Comparison of ENCODE assay signal across 11 mouse cellular contexts in genomic region chr5:134865158-134865557, GRCm38 (mm10). TPM values are rescaled to one million over a fixed set of nuclear protein-coding genes. Genes with fewer than 3 reads are reported as not detected.
DNase-seq lines count a peak whose midpoint lies in the region; ATAC-seq and TF ChIP-seq lines count a peak whose summit lies in the region.
"Had no signal": no experiment of that assay in that cellular context is flagged by ENCODE, and none has a peak within 500 bp of the region (broad histone marks: within the 10 kb centered on the region; RNA-seq: fewer than 3 reads in every experiment).

No protein-coding gene starts in this region.

- H3K9me3 ChIP-seq in kidney, embryonic 14.5 days (ENCODE audit: control insufficient read depth, low read length) = no peaks in the 10 kb centered on the region
- H3K9me3 ChIP-seq: stomach, embryonic 15.5 days had no signal

- H3K36me3 ChIP-seq in kidney, adult 2 months (ENCODE audit: control insufficient read depth, insufficient read depth, low read length) = no peaks in the 10 kb centered on the region
- H3K36me3 ChIP-seq in kidney, embryonic 14.5 days (ENCODE audit: control insufficient read depth, insufficient read depth, low read length) = no peaks in the 10 kb centered on the region
- H3K36me3 ChIP-seq: stomach, embryonic 15.5 days had no signal

- no peaks in the 10 kb centered on the region for H3K4me1 ChIP-seq in kidney, adult 2 months (ENCODE audit: control insufficient read depth, insufficient read depth, low read length)
- peaks cover 12% of the 10 kb centered on the region for H3K4me1 ChIP-seq in kidney, embryonic 14.5 days (ENCODE audit: control insufficient read depth, insufficient read depth, low read length)
- peaks cover 6% of the 10 kb centered on the region; the same call in 1 of the 2 replicates for H3K4me1 ChIP-seq in cerebellum, adult 2 months (ENCODE audit: control insufficient read depth, insufficient read depth, low read length)

- no peak overlapping the region for H3K4me2 ChIP-seq in kidney, embryonic 14.5 days (replicated peaks; ENCODE audit: low read depth, low read length)
- H3K4me2 ChIP-seq: stomach, embryonic 15.5 days had no signal

- TF ChIP-seq CTCF in kidney, adult 2 months (conservative IDR thresholded peaks at IDR 0.05; ENCODE audit: insufficient read depth, insufficient read length, low read depth, low read length) = no peak
- TF ChIP-seq CTCF in cerebellum, adult 2 months (IDR thresholded peaks at IDR 0.05; ENCODE audit: borderline replicate concordance, insufficient read depth, low read depth, low read length) = peak; percentile 27; the same call in 1 of the 2 replicates

- H3K27me3 ChIP-seq in kidney, adult 2 months (replicated peaks; ENCODE audit: control insufficient read depth, insufficient read depth, low read length) = no peaks in the 10 kb centered on the region
- no peaks in the 10 kb centered on the region for H3K27me3 ChIP-seq in kidney, embryonic 14.5 days (ENCODE audit: control insufficient read depth, insufficient read depth, low read length)
- H3K27me3 ChIP-seq in cerebellum, adult 2 months (ENCODE audit: control insufficient read depth, insufficient read depth, low read length) = no peaks in the 10 kb centered on the region
- H3K27me3 ChIP-seq: stomach, embryonic 15.5 days had no signal

- no peak overlapping the region for H3K9ac ChIP-seq in kidney, embryonic 14.5 days (ENCODE audit: low read depth, low read length)
- H3K9ac ChIP-seq: stomach, embryonic 15.5 days had no signal

- no peak for TF ChIP-seq POLR2A in kidney, adult 2 months (IDR thresholded peaks at IDR 0.05; ENCODE audit: low read depth, low read length)
- no peak for TF ChIP-seq POLR2A in cerebellum, adult 2 months (IDR thresholded peaks at IDR 0.05; ENCODE audit: borderline replicate concordance, insufficient read depth, low read length)

- no peak for ATAC-seq in kidney, embryonic 14.5 days (ENCODE audit: low FRiP score, low TSS enrichment)
- ATAC-seq in inflammation-experienced regulatory T-cells, adult 6 months = no peak

- 62% methylated on average over 8 of the region's 8 CpGs for WGBS in kidney, adult 2 months
- 77% methylated on average over 8 of the region's 8 CpGs for WGBS in kidney, embryonic 14.5 days
- WGBS in cerebellum, adult 2 months = 16% methylated on average over 8 of the region's 8 CpGs

- H3K27ac ChIP-seq in kidney, adult 2 months (ENCODE audit: insufficient read depth, low read depth, low read length) = no peak overlapping the region
- H3K27ac ChIP-seq in kidney, embryonic 14.5 days (ENCODE audit: low read depth, low read length) = no peak overlapping the region
- no peak overlapping the region for H3K27ac ChIP-seq in cerebellum, adult 2 months (ENCODE audit: insufficient read depth, low read length)
- H3K27ac ChIP-seq: macrophage; stomach, embryonic 15.5 days had no signal

- peak; percentile 51 for DNase-seq in kidney, adult 2 months
- DNase-seq in cerebellum, adult 2 months = peak; percentile 48 to 60
- DNase-seq in gastrocnemius, postnatal 25 days = peak; percentile 25
- peak; percentile 65 to 77 for DNase-seq in kidney, postnatal 4 days
- DNase-seq in spleen, postnatal 14 days (ENCODE audit: low spot score in 2 of 2) = no peak
- DNase-seq in thymus, adult 18-20 months = no peak

- H3K4me3 ChIP-seq in kidney, adult 2 months (ENCODE audit: insufficient read depth, low read depth, low read length) = no peak overlapping the region
- no peak overlapping the region for H3K4me3 ChIP-seq in kidney, embryonic 14.5 days (ENCODE audit: low read length)
- no peak overlapping the region for H3K4me3 ChIP-seq in cerebellum, adult 2 months (replicated peaks; ENCODE audit: insufficient read depth, low read depth, low read length)
- H3K4me3 ChIP-seq: stomach, embryonic 15.5 days had no signal

RNA-seq across cellular contexts. Expression of gene Tmem270, which starts 41.4 kb away (rescaled TPM):
- polyA plus RNA-seq in kidney, adult 2 months (2012; rRNA removed) = 0.09 TPM in 1 of 2 replicates, not detected in the other
- not detected in 2 replicates for polyA plus RNA-seq in kidney, embryonic 14.5 days (2014; fragmentation: Nextera tagmentation; extraction: Ambion mirVana)
- polyA plus RNA-seq in cerebellum, adult 2 months (2012; rRNA removed) = not detected in 2 replicates
- total RNA-seq in gastrocnemius, postnatal 25 days (2021) = not detected
- not detected for polyA plus RNA-seq in inflammation-experienced regulatory T-cells, adult 6 months (2017; shearing (Covaris generic))
- polyA plus RNA-seq: embryonic facial prominence, embryonic 11.5 days; macrophage; stomach, embryonic 15.5 days had no signal

RNA-seq across cellular contexts. Expression of gene Cldn13, which starts 50.2 kb away (rescaled TPM):
- polyA plus RNA-seq in kidney, adult 2 months (2012; rRNA removed) = not detected in 2 replicates
- 0.20 and 0.24 TPM in 2 replicates for polyA plus RNA-seq in kidney, embryonic 14.5 days (2014; fragmentation: Nextera tagmentation; extraction: Ambion mirVana)
- polyA plus RNA-seq in cerebellum, adult 2 months (2012; rRNA removed) = not detected in 2 replicates
- total RNA-seq in gastrocnemius, postnatal 25 days (2021) = not detected
- polyA plus RNA-seq in inflammation-experienced regulatory T-cells, adult 6 months (2017; shearing (Covaris generic)) = not detected
- polyA plus RNA-seq: macrophage had no signal

Comparison
In these comparisons a context has a peak if more than half of its experiments do, and no peak if none do; other contexts are left out.
1. DNase-seq: peak in kidney, adult 2 months (single experiment), cerebellum, adult 2 months (2 of 2), gastrocnemius, postnatal 25 days (single experiment) and kidney, postnatal 4 days (2 of 2); none in spleen, postnatal 14 days (0 of 2) and thymus, adult 18-20 months (0 of 2).